Mouse (Mus musculus) effector memory CD4-positive, alpha-beta T cell, adult 5 months (primary cell): Measurements from ENCODE around the gene Skp2. TPM values are rescaled to one million over a fixed set of nuclear protein-coding genes. Genes with fewer than 3 reads are reported as not detected.

Experiments
- polyA plus RNA-seq: library from polyadenylated mRNA; unstranded; fragments of 100-300 nt; shearing (Covaris generic); gene quantifications from one replicate; pipeline ENCODE4 v1.2.1, GENCODE M21; 2017

Gene Skp2
- 2.4 TPM for polyA plus RNA-seq

GRCm38 (mm10) chr15:9155325-9155724 is at the start of gene Skp2:
Skp2 (minus strand) TSS chr15:9155425.

GRCm38 (mm10) chr15:9140252-9140680 is 15.0 kb downstream of the Skp2 start, which contains the start of gene Lmbrd2:
Lmbrd2 (plus strand) TSS chr15:9140550.

GRCm38 (mm10) chr15:9070912-9071555 is 84.2 kb downstream of the Skp2 start, which contains the start of gene Nadk2:
Nadk2 (plus strand) TSS chr15:9071260.

Other genes starting within 250 kb of the Skp2 start
- gene Ranbp3l, start 187.5 kb downstream of the Skp2 start, polyA plus RNA-seq: 0.17 TPM
- 25.9 TPM for gene Nadk2, start 84.2 kb downstream of the Skp2 start, polyA plus RNA-seq
- gene Lmbrd2, start 14.9 kb downstream of the Skp2 start, polyA plus RNA-seq: 4.0 TPM
- gene Ugt3a1, start 121.5 kb upstream of the Skp2 start, polyA plus RNA-seq: not detected
- gene Ugt3a2, start 180.1 kb upstream of the Skp2 start, polyA plus RNA-seq: not detected